Mouse (Mus musculus) CH12.LX (cell line): ENCODE measurements at regions not wholly inside any gene's neighbourhood (a gene's known extent, or its start where the extent isn't known, plus 50 kb on each side); places are given as distances from the start of the nearest gene placed in this dataset.

Experiments
- CHD2 ChIP-seq: IDR thresholded peaks from 2 replicates; pipeline ENCODE4 v1.6.1; 2011; ENCODE audit warnings: low read length, improper control_type of control experiment
- CTCF ChIP-seq, 2 experiments: IDR thresholded peaks in 1 of 2; conservative IDR thresholded peaks in 1 of 2; 2 replicates each; pipeline ENCODE4 v1.5.1; 2011 to 2012; ENCODE audit warnings: low read depth in 2 of 2, low read length in 2 of 2, improper control_type of control experiment in 1 of 2, inconsistent platforms in 1 of 2, mild to moderate bottlenecking in 1 of 2, moderate library complexity in 1 of 2
- E2F4 ChIP-seq: IDR thresholded peaks from 2 replicates; pipeline ENCODE4 v1.6.1; 2011; ENCODE audit warnings: low read depth, low read length, improper control_type of control experiment; ENCODE audit not compliant: insufficient replicate concordance
- EP300 ChIP-seq: IDR thresholded peaks from 2 replicates; pipeline ENCODE4 v1.6.1; 2011; ENCODE audit warnings: low read length, improper control_type of control experiment
- POLR2A ChIP-seq: IDR thresholded peaks from 2 replicates; pipeline ENCODE4 v1.6.1; 2011; ENCODE audit warnings: low read depth, mild to moderate bottlenecking, improper control_type of control experiment, low read length
- POLR2AphosphoS2 ChIP-seq: IDR thresholded peaks from 2 replicates; pipeline ENCODE4 v1.6.1; 2011; ENCODE audit warnings: low read depth, low read length, improper control_type of control experiment
- RAD21 ChIP-seq: IDR thresholded peaks from 2 replicates; pipeline ENCODE4 v1.6.1; 2011; ENCODE audit warnings: low read depth, mild to moderate bottlenecking, low read length, improper control_type of control experiment, moderate library complexity
- SMC3 ChIP-seq: IDR thresholded peaks from 2 replicates; pipeline ENCODE4 v1.6.1; 2011; ENCODE audit warnings: low read depth, low read length, improper control_type of control experiment

DNA sequence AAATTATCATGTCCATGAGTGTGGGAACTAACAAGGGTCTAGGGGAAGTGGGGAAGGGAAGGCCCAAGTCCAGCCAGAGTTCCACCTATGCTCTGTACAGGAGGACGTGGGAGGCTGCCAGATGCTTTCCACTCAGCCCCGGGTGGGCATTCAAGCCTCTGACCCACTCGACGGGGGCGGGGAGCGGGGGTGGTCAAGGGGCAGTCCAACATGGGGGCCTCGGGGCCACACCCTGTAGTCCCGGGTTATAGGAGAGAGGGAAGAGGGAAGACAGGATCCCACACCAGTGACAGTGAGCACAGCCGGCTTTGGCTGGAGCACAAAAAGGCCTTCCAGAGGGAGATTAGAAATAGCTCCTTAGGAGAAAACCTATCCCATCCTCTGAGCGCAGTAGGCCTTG is 283.1 kb upstream of the Ddi1 start:
- no peak for TF ChIP-seq POLR2A
- no peak for TF ChIP-seq EP300
- TF ChIP-seq E2F4, result no peak
- TF ChIP-seq POLR2AphosphoS2, result no peak
- TF ChIP-seq SMC3, result no peak
- TF ChIP-seq CHD2, result no peak
- no peak for TF ChIP-seq RAD21
- TF ChIP-seq CTCF (conservative IDR thresholded peaks at IDR 0.05 in 1 of 2, IDR thresholded peaks at IDR 0.05 in 1 of 2; ENCODE audit: low read depth in 2 of 2, low read length in 2 of 2), result no peak
